Mouse (Mus musculus) Muller cell, postnatal 12 days (primary cell): ENCODE data around the gene Dzank1.

Experiments
- DNase-seq: peaks from one replicate; pipeline ENCODE4 v3.0.0-alpha.2; 2015; ENCODE audit errors: inconsistent ontology term

Dzank1 gene

DNA sequence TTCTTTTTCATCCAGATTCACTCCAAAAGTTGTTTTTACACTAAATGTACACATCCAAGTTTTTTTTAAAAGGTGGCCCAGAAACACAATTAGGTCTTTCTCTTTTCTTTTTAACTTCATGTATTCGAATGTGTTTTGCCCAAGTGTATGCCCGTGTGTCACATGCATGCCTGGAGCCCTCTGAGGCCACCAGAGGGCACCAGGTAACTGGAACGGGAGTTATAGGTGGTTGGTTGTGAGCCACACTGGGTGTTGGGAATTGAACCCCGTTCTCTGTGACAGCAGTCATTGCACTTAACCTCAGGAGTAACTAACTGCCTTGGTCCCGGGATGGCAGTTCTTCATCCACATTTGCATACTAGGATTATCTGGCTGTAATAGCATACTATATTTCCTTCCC, 60.0 kb downstream of the Dzank1 start:
- DNase-seq, result no peak

DNA sequence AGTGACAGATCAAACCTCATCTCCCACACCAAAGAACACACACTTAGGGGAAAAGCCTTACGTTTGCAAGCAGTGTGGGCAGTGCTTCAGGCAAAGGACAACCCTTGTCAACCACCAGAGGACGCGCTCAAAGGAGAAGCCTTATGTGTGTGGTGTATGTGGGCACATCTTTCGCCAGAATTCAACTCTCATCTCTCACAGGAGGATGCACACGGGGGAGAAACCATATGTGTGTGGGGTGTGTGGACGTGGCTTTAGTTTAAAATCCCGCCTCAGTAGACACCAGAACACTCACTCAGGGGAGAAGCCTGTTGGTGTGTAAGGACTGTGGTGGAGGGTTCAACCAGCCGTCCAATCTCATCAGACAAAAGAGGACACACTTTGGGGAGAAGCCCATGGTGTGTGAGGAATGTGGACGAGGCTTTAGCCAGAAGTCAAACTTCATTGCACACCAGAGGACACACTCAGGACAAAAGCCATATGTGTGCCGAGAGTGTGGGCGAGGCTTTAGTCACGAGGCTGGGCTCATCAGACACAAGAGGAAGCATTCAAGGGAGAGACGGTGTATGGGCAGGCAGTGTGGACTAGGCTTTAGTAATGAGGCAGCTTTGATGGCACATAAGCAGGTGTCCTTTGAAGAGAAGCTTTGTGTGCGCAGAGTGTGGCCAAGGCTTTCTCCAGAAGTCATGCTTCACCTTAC, 61.2 kb downstream of the Dzank1 start:
- no peak for DNase-seq

DNA sequence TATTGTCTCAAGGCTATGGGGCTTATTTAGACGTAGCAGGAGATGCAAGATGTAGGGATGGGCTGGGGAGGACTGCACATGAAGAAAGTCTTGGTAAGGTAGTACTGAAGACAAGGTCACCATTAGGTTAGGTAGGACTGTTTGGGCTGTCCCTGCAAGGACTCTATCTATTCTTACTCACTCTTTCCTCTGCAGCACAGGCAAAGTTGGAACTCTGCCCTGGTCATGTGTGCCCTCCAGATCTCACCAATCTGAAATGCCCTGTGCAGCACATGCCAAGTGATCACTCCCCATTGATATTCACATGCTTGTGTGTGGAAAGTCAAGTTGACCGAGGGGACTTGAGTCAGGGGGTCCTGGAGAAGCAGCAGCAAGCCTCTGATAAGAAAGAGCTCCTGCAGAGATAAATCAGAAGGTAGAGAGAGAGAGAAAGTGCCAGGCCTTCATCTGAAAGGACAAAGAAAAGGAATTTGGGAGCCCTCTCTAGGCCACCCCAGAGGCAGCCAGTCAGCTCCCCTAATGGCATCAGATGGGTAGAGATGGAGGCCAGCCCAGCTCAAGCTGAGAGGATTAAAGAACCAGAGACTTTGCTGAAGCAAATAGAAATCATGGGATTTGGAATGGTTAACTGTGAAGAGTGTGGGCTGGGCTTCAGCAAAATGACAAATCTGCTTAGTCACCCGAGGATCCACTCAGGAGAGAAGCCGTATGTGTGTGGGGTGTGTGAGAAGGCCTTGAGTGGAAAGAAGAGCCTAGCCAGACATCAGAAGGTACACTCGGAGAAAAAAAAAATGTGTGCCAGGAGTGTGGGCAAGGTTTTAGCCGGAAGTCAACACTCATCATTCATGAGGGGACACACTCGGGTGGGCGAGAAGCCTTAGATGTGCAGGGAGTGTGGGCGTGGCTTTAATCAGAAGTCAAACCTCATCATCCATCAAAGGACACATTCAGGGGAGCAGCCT, 62.1 kb downstream of the Dzank1 start:
- no peak for DNase-seq

DNA sequence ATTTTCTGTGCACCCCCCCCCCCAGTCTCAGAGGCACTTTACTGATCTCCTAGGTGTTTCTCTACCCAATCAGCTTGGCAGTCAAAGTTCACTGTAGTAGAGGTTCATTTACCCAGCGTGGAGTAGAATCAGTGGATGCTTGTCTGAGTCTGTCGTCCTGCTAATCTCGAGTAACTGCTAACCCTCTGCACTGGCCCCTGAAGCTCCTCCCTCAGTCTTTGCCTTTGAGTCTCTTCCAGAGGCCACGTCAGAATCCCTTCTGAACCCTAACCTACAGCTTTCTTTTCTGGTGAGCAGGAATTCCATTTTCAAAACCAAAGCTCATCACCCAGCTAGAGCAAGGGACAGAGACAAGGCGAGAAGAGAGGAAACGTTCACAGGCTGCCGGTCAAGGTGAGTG, 63.0 kb downstream of the Dzank1 start:
- no peak for DNase-seq

DNA sequence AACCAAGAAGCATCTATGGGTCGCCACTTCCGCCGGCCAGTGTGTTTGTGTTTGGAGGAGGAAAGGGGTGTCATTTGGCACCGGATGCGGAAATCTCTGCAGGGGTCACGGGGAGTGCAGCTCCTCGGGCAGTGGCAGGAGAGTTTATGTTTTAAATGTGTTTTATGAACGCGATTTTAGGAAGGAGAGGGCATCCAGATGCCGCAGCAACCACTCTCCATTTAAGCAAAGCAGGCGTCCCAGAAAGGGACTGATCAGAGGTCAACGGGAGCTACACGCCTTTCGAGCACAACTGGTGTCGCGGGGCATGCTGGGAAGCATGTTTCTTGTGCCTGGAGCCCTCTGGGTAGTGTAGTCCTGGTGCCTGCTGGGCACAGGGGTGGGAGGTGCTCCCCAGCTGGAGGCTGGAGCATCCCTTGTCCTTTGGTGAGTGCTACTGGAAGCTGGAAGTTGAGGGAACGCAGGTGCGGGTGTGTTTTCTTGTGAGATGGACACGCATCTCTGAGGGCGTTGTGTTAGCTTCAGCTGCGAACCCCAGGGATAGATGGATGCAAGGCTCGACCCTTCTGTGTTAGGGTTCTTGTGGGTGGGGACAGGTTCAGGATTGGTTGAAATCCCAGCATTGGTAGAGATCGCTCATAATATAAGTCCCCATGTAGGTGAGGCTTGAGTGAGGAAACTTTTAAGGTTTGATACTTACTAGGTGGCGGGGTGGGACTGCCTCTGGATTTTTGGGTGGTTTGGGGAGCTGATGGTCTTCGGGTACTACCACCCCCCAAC, 68.0 kb downstream of the Dzank1 start:
- peak; percentile 81 for DNase-seq

DNA sequence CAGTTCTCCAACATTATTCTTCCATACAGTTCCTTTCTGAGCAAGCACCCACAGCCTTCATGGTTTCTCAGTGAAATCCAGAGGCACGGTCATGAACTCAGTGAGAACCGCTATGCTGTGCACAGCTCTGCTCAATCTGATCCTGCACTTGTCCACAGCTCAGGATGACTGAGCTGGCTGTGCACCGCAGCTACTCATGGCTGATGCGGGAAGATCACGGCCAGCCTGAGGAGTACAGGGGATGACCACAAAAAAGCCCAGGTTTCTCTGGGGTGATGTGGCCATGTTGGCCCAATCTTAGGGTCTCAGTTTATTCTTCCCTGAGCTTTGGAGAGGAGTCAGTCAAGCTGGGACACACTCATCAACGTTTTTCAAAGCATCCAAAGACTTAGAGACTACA, 68.9 kb downstream of the Dzank1 start:
- DNase-seq, result no peak

DNA sequence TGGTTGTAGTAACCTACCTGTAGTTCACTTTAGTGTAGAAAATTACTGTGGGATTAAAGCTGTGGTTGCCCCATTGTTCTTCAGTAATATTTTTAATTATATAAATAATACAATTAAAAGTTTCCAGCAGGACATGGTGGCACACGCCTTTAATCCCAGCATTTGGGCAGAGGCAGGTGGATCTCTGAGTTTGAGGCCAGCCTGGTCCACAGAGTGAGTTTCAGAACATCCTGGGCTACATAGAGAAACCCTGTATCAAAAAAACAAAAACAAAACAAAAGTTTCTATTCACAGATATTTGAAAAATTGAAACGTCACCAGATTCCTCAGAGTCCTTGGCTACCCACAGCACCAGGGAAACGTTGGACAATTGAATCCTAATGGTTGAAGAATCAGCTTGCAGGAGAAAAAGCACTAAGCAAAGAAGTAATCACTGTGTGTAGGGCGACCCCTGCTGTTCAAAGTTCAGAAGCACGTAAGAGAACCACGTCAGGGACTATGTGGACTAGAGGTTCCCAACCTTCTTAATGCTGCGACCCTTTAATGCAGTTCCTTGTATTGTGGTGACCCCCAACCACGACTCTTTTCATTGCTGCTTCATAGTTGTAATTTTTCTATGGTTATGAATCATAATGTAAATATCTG, 74.7 kb downstream of the Dzank1 start:
- DNase-seq, result peak; percentile 73

DNA sequence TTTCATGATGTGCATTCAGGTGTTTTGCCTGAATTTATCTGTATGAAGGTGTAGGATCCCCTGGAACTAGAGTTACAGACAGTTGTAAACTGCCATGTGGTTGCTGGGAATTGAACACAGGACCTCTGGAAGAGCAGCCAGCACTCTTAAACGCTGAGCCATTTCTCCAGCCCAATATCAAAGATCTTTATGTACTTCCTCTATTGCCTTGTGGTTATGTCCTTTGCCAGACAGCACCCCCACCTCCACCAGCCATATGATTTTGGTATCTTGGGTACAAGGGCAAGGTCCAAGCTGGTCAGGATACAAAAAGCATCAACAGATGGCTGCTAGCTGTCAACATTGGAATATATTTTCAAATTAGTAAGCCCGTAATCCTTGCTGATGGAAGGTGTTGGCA, 76.8 kb downstream of the Dzank1 start:
- no peak for DNase-seq

DNA sequence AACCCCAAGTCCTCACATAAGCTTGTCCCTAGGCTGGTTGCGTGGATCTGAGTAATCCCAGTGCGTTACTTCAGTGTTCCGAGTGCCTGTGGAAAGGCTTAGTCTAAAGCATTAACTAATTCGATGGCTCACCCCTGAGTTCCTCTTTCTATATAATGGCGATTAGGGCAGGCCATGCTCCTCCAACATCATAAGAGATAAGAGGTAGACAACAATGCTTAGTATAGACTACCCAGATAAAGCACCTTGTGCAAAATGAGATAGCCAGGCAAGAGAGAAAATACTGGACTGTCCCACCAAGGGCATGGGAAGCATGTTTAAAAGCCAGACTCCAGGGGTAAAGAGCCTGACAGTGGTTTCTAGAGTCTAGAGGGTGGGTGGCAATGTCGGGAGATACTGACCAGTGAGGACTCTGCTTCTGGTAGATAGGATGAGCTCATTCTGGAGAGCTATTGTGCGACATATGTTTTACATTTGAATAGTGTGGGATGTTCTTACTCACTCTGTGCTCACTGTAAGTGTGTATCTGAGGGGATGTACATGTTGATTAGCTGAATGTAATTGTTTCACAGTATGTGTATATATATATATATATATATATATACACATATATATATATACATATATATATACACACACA, 80.7 kb downstream of the Dzank1 start:
- DNase-seq, result no peak

DNA sequence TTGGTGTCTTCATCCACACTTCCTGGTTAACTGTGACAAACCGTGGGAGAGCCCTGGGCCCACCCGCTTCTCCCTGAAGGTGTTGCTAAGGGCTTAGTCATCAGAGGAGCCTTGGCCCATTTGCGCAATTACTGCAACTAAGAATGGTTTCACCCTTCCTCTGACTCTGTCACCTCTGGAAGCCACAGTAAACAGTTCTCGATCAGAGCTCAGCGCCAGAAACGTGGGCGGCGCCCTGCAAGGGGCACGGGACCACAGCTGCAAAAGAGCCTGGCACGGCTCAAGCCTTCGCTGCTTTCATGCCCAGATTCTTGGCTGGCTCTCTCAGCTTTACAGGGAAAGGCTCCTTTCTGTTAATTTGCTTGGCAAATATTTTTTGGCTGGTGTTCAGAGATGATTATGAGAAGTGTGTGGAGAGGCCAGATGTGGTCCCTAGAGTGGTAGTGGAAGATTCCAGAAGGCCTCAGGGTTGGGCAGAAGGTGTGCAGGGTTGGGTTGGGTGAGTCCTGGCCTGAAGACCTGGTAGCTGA, 85.8 kb downstream of the Dzank1 start:
- peak; percentile 82 for DNase-seq

DNA sequence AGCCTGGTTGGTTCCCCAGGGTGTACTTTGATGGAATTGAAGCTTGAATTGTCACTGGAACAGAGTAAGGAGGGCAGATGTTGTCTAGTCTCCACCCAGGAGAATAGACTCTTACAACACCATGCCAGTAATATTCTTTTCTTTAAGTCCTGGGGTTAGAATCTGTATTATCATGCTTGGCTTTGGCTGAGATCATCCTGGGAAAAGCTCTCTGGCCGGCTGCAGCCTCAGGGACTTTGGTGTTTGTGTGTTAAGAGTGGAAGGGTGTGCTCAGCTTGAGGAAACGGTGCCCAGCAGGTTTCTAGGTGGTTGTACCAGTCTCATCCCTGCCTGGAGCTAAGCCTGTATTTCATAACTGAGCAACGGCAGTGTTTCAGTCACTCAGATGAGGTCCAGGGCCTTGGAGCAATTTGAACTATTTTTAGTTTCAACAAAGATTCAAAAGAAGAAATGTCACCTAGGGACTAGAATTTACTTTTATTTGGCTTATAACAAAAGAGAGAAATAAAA, 88.0 kb downstream of the Dzank1 start:
- no peak for DNase-seq

DNA sequence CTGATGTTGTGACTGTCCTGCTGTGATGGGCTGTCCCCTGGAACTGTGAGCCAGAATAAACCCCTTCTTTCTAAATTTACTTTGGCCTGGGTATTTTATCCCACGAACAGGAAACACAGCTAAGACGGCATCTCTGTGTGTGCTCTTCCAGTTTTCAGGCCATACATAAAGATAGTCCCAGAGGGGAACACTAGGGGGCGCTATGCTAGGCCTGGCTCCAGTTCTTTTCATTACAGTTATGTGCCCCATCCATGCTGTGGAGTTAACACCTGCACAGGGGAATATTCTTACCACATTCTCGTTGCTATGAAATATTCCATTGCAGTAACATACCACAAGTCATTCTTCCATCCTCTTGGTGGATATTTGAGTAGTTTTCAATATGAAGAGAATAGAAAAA, 88.8 kb downstream of the Dzank1 start:
- DNase-seq, result no peak

DNA sequence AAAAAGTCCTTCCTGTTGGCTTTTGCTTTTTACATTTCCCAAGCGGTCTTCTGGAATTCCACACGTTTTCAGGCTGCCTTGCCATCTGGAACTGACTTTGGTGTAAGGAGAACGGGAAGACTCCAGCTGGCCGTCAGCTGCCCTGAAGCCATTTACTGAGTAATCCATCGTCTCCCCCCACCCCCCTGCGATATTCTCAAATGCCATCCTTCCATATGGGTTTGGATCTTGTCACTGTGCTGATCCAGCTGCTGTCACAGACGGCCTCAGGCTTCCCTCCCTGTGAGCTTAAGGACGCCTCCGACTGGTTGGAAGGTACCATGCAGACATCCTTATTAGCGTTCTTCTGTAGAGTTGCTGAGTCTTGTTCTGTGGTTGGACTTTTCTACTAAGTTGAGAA, 91.5 kb downstream of the Dzank1 start:
- DNase-seq, result no peak

DNA sequence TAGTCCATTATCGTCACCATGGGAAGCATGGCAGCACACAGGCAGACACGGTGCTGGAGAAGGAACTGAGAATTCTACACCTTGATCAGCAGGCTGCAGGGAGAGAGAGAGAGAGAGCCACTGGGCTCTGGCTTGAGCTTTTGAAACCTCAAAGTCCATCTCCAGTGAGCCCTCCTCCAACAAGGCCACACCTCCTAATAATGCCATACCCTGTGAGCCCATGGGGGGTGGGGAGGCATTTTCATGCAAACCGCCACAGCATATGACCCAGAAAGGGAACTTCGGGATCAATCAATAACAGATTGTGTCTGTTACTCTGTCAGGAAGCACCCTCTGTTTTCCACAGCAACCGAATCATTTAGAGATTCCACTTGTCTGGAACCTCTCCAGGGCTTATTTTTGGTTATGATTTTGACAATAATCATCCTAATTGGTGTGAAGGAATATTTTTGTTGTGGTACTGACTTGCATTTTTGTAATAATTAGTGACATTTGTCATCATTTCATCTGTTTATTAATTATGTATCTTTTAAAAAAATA, 95.9 kb downstream of the Dzank1 start:
- peak; percentile 95 for DNase-seq

DNA sequence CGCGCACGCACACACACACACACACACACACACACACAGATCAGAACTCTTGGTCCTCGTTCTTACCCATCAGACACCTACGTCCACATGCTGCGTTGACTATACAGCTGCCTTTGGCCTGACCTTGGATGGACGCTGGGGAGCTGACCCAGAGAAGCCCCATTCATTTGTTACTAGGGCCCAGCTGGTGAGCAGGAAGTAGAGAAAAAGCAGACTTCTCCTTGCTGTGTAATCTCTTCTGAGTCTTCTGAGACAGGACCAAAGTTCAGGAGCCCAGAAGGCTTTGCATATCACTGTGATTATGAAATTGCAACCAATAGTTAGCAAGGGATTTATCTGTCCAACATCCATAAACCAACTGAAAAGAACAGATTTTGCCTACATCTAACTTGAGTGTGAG, 98.0 kb downstream of the Dzank1 start:
- no peak for DNase-seq

DNA sequence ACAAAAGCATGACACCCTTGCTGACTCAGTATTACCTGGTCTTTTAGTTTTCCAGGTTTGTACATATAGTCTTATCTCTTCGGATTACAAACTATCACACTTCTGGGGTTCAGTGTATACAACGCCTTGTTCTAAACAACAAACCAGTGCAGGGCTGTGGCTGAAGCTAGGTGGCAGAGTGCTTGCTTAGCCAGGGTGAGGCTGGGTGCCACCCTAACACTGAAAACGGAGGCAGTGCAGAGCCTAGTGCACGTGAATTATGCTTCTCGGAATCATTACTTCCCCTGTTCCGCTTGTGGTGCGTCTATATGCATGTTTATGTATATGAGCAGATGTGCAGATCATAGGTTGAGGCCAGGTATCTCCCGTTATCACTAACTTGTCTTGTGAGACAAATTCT, 98.6 kb downstream of the Dzank1 start:
- no peak for DNase-seq

DNA sequence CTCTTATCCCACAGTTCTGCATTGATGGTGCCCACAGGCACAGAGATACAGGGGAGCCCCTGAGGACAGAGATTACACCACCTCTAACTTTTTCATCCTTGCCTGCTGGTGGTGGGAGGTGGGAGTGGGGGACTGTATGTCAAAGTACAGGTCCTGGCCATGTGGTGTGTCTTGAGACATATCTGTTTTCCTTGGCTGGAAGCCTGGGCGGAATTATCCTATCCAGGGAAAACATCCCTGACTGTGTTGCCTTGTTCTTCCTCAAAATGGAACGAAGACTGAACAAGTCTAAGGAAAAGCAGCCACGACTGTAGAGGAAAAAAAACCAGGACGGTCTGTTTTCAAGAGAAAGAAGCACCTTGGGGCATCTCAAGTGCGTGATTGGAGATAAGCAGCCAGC, 99.4 kb downstream of the Dzank1 start:
- DNase-seq, result no peak

DNA sequence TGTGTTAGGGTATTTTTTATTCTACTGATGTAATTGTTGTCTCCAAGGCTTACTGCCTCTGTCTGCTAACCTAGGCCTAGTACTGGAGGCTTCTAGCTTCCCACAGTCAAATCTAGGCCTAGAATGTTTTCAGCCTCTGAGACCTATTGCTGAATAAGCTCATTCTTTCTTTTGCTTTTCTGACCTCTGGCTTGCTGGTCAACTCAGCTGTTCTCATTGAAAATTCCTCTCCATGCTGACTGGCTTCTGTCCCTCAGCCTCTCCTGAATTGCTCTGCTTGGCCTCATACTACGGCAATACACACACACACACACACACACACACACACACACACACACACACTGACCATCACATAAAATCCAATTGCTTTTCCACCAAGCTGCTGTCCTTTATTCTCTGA, 101.5 kb downstream of the Dzank1 start:
- no peak for DNase-seq

DNA sequence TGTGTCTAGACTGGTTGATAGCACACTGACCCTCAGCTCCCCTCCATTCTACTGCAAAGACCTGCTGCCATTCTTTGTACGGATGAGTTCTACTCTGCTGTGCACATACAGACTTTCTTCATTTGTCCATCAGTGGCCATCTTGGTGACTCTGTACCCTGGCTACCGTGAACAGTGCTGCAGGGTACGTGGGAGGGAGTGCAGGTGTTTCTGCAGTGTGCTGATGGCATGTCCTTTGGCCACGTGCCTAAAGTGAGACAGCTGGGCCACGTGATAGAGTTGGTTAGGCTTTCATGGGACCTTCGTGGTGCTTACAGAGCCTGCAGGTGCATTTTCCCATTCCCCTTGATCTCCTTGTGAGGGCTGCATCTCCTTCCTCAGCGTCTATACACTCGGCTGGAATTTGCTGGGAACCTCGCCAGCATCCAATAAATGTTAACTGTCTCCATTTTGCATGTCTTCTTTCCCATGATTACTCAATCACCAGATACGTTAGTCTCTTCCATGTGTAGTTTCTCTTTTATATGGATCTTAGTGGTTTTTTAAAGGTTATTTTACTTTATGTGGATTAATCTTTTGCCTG, 105.0 kb downstream of the Dzank1 start:
- DNase-seq, result no peak
